Mouse (Mus musculus): ENCODE results near the gene 1700012P22Rik. TPM values are rescaled to one million over a fixed set of nuclear protein-coding genes. Genes with fewer than 3 reads are reported as not detected.

1700012P22Rik gene
- total and polyA plus RNA-seq, 2 experiments: not detected

DNA sequence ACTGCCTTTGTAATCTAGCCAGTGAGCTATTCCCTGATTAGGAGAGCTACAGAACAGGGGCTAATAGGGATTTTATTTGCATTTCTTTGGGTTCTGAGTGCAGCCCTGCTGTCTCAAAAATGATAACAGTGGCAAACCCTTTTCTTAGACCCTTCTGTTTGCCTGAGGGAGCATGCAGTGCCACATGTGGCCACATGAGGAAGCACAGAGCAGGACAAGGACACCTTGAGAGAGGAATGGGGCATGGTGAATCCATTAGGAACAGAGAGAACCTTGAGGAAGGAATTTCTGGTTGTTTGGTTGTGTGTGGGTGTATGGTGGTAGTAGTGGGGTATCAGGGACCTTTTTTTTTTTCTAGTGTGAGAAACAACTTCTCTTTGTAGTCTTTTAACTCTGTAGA, 17.9 kb downstream of the 1700012P22Rik start:
- TF ChIP-seq CTCF (IDR thresholded peaks at IDR 0.05; ENCODE audit: low read depth, low read length) (peak; percentile 17; the same call in 1 of the 2 replicates), POLR2A (IDR thresholded peaks at IDR 0.05; ENCODE audit: extremely low read depth, insufficient read depth, low read length) (no peak)
- no peaks in the 10 kb centered on the region for H3K36me3 ChIP-seq (ENCODE audit: control insufficient read depth, insufficient read depth, low read length)
- H3K79me2 ChIP-seq (ENCODE audit: control insufficient read depth, insufficient read depth, low read length): no peaks in the 10 kb centered on the region
- H3K27ac ChIP-seq (replicated peaks; ENCODE audit: insufficient read depth, low read depth, low read length): no peak overlapping the region
- H3K9ac ChIP-seq (ENCODE audit: low read depth, low read length): no peak overlapping the region
- H3K4me1 ChIP-seq (ENCODE audit: control insufficient read depth, insufficient read depth, low read length): no peaks in the 10 kb centered on the region
- no peak overlapping the region for H3K4me3 ChIP-seq (ENCODE audit: insufficient read depth, low read depth, low read length)
- no peak for DNase-seq (ENCODE audit: extremely low read depth, low read depth, low spot score)
- H3K27me3 ChIP-seq (ENCODE audit: control insufficient read depth, insufficient read depth, low read length): no peaks in the 10 kb centered on the region

DNA sequence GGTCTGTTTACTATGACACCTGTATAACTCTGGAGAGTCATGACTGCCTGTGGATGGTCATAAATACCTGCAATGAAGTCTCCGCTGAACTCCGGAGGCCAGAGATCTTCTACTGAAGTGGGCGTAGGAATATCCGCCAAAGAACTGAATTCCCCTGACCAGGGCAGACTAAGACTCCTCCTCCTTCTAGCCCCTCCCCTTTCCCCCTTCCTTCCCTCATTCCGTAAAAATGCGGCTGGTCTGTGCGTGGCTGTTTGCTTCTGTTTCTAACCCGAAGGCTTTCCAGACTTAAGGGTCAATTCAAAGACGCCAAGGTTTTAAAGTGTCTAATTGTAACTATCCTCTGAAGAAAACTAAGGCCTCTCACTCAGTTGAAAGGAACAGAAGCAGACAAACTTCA, 30.3 kb downstream of the 1700012P22Rik start, which contains the start of gene Pramef12:
Pramef12 (minus strand) TSS at position 175 of the 400 bp plus-strand sequence.
- Histone ChIP-seq H3K9ac (ENCODE audit: low read depth, low read length) (no peak within 1 kb of the TSS), H3K27me3 (ENCODE audit: control insufficient read depth, insufficient read depth, low read length) (peaks cover 2% of the 10 kb centered on the region; the same call in 1 of the 2 replicates), H3K36me3 (ENCODE audit: control insufficient read depth, insufficient read depth, low read length) (no peaks in the 10 kb centered on the region), H3K4me3 (ENCODE audit: insufficient read depth, low read depth, low read length) (no peak within 1 kb of the TSS), H3K27ac (replicated peaks; ENCODE audit: insufficient read depth, low read depth, low read length) (no peak within 1 kb of the TSS), H3K4me1 (ENCODE audit: control insufficient read depth, insufficient read depth, low read length) (no peaks in the 10 kb centered on the region), H3K79me2 (ENCODE audit: control insufficient read depth, insufficient read depth, low read length) (no peaks in the 10 kb centered on the region)
- no peak for TF ChIP-seq CTCF (IDR thresholded peaks at IDR 0.05; ENCODE audit: low read depth, low read length)
- no peak for DNase-seq (ENCODE audit: extremely low read depth, low read depth, low spot score)
- 79% methylated on average over 9 of the region's 9 CpGs for WGBS

DNA sequence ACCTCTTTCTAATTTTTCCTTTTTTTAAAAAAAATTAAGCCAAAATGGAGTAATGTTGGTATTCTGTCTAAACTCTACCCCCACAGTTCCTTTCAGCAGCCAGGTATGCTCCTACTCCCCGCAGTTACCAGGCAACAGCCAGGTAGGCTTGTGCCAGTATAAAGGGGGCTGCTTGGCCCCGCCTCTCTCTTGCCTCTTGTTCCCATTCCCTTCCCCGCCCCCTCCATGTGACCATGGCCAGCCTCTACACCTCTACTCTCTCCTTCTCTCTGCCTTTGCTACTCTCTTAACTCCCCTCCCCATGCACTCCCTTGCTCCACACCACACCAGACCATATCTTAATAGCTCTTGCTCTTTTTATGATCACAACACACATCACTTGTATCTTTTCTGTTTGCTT, 32.3 kb downstream of the 1700012P22Rik start:
- H3K79me2 ChIP-seq (ENCODE audit: control insufficient read depth, insufficient read depth, low read length): no peaks in the 10 kb centered on the region
- H3K27ac ChIP-seq (replicated peaks; ENCODE audit: insufficient read depth, low read depth, low read length): no peak overlapping the region
- no peak for DNase-seq (ENCODE audit: extremely low read depth, low read depth, low spot score)
- TF ChIP-seq POLR2A (IDR thresholded peaks at IDR 0.05; ENCODE audit: extremely low read depth, insufficient read depth, low read length) (no peak), CTCF (IDR thresholded peaks at IDR 0.05; ENCODE audit: low read depth, low read length) (no peak)
- peaks cover 2% of the 10 kb centered on the region; the same call in 1 of the 2 replicates for H3K27me3 ChIP-seq (ENCODE audit: control insufficient read depth, insufficient read depth, low read length)
- H3K4me3 ChIP-seq (ENCODE audit: insufficient read depth, low read depth, low read length): no peak overlapping the region
- WGBS: 59% methylated on average over 3 of the region's 3 CpGs
- H3K9ac ChIP-seq (ENCODE audit: low read depth, low read length): no peak overlapping the region
- H3K36me3 ChIP-seq (ENCODE audit: control insufficient read depth, insufficient read depth, low read length): no peaks in the 10 kb centered on the region
- no peaks in the 10 kb centered on the region for H3K4me1 ChIP-seq (ENCODE audit: control insufficient read depth, insufficient read depth, low read length)

DNA sequence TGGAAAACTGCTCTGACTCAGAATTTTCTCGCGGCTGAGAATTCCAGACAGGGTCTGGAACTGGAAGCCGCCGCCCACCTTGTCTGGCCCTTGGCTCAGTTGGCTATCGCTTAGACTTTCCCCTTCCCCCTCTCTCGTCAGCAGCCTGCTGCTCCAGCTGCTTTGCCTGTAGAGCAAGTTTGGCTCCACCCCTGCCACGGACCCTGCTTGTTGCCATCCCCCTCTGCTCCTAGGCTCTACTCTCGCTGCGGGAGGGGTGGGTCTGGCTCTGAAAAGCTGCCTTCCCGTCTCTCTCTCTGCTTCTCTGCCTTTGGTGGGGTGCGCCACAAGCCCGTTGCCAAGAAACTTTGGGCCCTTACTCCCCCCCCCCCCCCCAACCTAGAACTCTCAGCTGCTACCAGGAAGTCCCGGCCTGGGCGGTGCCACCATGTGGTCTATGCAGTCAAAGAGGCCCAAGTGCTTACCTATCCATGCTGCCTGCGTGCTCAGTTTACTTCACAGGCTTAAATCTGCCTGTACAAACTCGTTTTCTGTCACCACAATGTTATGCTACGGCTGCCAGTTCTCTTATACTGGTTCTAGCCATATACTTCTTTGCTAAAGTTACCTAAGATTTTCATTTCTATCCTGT, 34.0 kb downstream of the 1700012P22Rik start:
- Histone ChIP-seq H3K79me2 (ENCODE audit: control insufficient read depth, insufficient read depth, low read length) (no peaks in the 10 kb centered on the region), H3K4me1 (ENCODE audit: control insufficient read depth, insufficient read depth, low read length) (no peaks in the 10 kb centered on the region), H3K4me3 (ENCODE audit: insufficient read depth, low read depth, low read length) (no peak overlapping the region), H3K27ac (replicated peaks; ENCODE audit: insufficient read depth, low read depth, low read length) (no peak overlapping the region), H3K27me3 (ENCODE audit: control insufficient read depth, insufficient read depth, low read length) (peaks cover 2% of the 10 kb centered on the region; the same call in 1 of the 2 replicates), H3K9ac (ENCODE audit: low read depth, low read length) (no peak overlapping the region), H3K36me3 (ENCODE audit: control insufficient read depth, insufficient read depth, low read length) (no peaks in the 10 kb centered on the region)
- WGBS: 9% methylated on average over 17 of the region's 17 CpGs
- DNase-seq (ENCODE audit: extremely low read depth, low read depth, low spot score): no peak
- TF ChIP-seq POLR2A (IDR thresholded peaks at IDR 0.05; ENCODE audit: extremely low read depth, insufficient read depth, low read length) (no peak), CTCF (IDR thresholded peaks at IDR 0.05; ENCODE audit: low read depth, low read length) (no peak)

DNA sequence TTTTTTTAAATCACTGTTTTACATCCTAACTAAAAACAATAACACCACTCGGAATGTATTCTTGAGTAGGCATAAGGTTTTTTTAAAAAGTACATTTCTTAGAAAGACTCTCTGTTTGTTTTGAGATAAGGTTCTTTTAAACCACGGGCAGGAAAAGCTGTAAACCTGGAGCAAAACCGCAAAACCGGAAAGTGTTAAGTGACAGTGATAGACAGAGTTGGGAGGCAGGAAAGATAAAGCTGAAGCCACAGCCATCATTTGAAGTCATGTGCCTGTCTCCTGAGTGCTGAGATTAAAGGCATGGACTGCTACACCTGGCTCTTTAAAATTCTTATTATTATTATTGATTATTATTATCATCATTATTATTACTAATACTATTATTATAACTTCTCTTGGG, 35.9 kb downstream of the 1700012P22Rik start:
- Histone ChIP-seq H3K9ac (ENCODE audit: low read depth, low read length) (no peak overlapping the region), H3K79me2 (ENCODE audit: control insufficient read depth, insufficient read depth, low read length) (no peaks in the 10 kb centered on the region), H3K27me3 (ENCODE audit: control insufficient read depth, insufficient read depth, low read length) (peaks cover 2% of the 10 kb centered on the region; the same call in 1 of the 2 replicates), H3K27ac (replicated peaks; ENCODE audit: insufficient read depth, low read depth, low read length) (no peak overlapping the region), H3K4me1 (ENCODE audit: control insufficient read depth, insufficient read depth, low read length) (no peaks in the 10 kb centered on the region), H3K36me3 (ENCODE audit: control insufficient read depth, insufficient read depth, low read length) (no peaks in the 10 kb centered on the region), H3K4me3 (ENCODE audit: insufficient read depth, low read depth, low read length) (no peak overlapping the region)
- DNase-seq (ENCODE audit: extremely low read depth, low read depth, low spot score): no peak
- WGBS: 8% methylated on average over 4 of the region's 4 CpGs
- TF ChIP-seq POLR2A (IDR thresholded peaks at IDR 0.05; ENCODE audit: extremely low read depth, insufficient read depth, low read length) (no peak), CTCF (IDR thresholded peaks at IDR 0.05; ENCODE audit: low read depth, low read length) (no peak)

DNA sequence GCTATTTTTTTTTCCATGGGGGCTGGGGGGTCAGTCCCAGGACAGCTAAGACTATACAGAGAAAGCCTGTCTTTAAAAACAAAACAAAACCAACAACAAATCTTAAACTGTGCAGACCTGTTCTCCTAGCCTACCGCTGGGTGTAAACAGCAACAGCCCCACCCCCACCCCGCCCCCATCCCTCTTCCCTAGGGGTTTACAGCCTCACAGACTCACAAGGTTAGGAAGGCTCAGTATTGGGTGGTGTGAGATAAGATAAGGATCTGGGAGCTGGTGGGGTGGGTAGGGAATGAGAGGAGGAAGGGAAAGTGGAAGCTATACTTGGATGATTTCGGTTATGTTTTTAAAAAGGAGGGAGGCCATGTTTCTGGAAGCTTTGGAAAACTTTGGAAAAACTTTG, 42.3 kb downstream of the 1700012P22Rik start:
- no peak for TF ChIP-seq CTCF (IDR thresholded peaks at IDR 0.05; ENCODE audit: low read depth, low read length)
- TF ChIP-seq POLR2A (IDR thresholded peaks at IDR 0.05; ENCODE audit: extremely low read depth, insufficient read depth, low read length): no peak
- DNase-seq (ENCODE audit: extremely low read depth, low read depth, low spot score): no peak
- Histone ChIP-seq H3K27me3 (ENCODE audit: control insufficient read depth, insufficient read depth, low read length) (no peaks in the 10 kb centered on the region), H3K9ac (ENCODE audit: low read depth, low read length) (no peak overlapping the region), H3K36me3 (ENCODE audit: control insufficient read depth, insufficient read depth, low read length) (no peaks in the 10 kb centered on the region), H3K79me2 (ENCODE audit: control insufficient read depth, insufficient read depth, low read length) (no peaks in the 10 kb centered on the region), H3K4me3 (ENCODE audit: insufficient read depth, low read depth, low read length) (no peak overlapping the region), H3K27ac (replicated peaks; ENCODE audit: insufficient read depth, low read depth, low read length) (no peak overlapping the region), H3K4me1 (ENCODE audit: control insufficient read depth, insufficient read depth, low read length) (no peaks in the 10 kb centered on the region)
- 23% methylated on average over 3 of the region's 3 CpGs for WGBS
